Mouse (Mus musculus): Measurements from ENCODE around the gene Mob1b.

- TF ChIP-seq MAFK (IDR thresholded peaks at IDR 0.05; ENCODE audit: insufficient read depth, low read depth, low read length) (no peak), ZC3H11A (IDR thresholded peaks at IDR 0.05; ENCODE audit: borderline replicate concordance, low read depth, low read length) (no peak), ZNF384 (IDR thresholded peaks at IDR 0.05; ENCODE audit: low read depth, low read length) (no peak), HCFC1 (IDR thresholded peaks at IDR 0.05; ENCODE audit: borderline replicate concordance, insufficient read depth, low read length) (no peak)
Observed at GRCm38 (mm10) chr5:88766121-88766520, 45.5 kb downstream of the Mob1b start.

Measured in ES-E14 (cell line).